Mouse (Mus musculus) left cerebral cortex, postnatal 25 days (tissue): ENCODE data around the gene Apol8. TPM values are rescaled to one million over a fixed set of nuclear protein-coding genes. Genes with fewer than 3 reads are reported as not detected.
A peak's percentile ranks its signal among the peaks of the same experiment; 100 is the strongest.

Experiments
- DNase-seq, 2 experiments: peaks; one replicate each; pipeline ENCODE4 v3.0.0; 2022; ENCODE audit warnings: low spot score in 2 of 2, mixed read lengths in 1 of 2
- intact Hi-C: fragments of 180-260 bp; cut with DNase I; formaldehyde crosslinking; loops from one replicate; pipeline ENCODE4 v1.15.1; 2025
- total RNA-seq, 2 experiments: library from RNA; stranded (reverse); gene quantifications; 2 replicates each; pipeline ENCODE4 v1.2.3; 2021

The Apol8 gene
- 1 to 10 TPM; 2.2 to 3.3 TPM for total RNA-seq

- peak; percentile 53 to 67 for DNase-seq
- intact Hi-C loops: no loop called here
Measured at GRCm38 (mm10) chr15:77756848-77757247, at the start of gene Apol8. Gene Apol8, minus strand, starts transcription at chr15:77757003.

GRCm38 (mm10) chr15:77805657-77806056 lies 48.9 kb upstream of the Apol8 start:
- intact Hi-C loops: no loop called here
- DNase-seq: peak in 1 of 2 experiments; percentile 67

- DNase-seq: no peak
- intact Hi-C loops: loop anchor here (5.0 kb wide), 1 partner anchor 37 kb away; the partner anchor contains the start of gene Myh9
Measured at GRCm38 (mm10) chr15:77804949-77805348, 48.1 kb upstream of the Apol8 start.

GRCm38 (mm10) chr15:77804460-77804859 lies 47.7 kb upstream of the Apol8 start:
- DNase-seq: no peak
- intact Hi-C loops: loop anchor here (5.0 kb wide), 1 partner anchor 38 kb away; the partner anchor contains the start of gene Myh9

- intact Hi-C loops: loop anchor here (5.0 kb wide), 1 partner anchor 39 kb away; the partner anchor contains the start of gene Myh9
- no peak for DNase-seq
Measured at GRCm38 (mm10) chr15:77803747-77804146, 46.9 kb upstream of the Apol8 start.

GRCm38 (mm10) chr15:77802992-77803391 lies 46.2 kb upstream of the Apol8 start:
- no peak for DNase-seq
- intact Hi-C loops: loop anchor here (5.0 kb wide), 1 partner anchor 39 kb away; the partner anchor contains the start of gene Myh9

GRCm38 (mm10) chr15:77801188-77801587 lies 44.4 kb upstream of the Apol8 start:
- intact Hi-C loops: loop anchor here (5.0 kb wide), 1 partner anchor 41 kb away; the partner anchor contains the start of gene Myh9
- no peak for DNase-seq

- intact Hi-C loops: loop anchor here (5.0 kb wide), 1 partner anchor 42 kb away; the partner anchor contains the start of gene Myh9
- DNase-seq: peak in 1 of 2 experiments; percentile 80
Measured at GRCm38 (mm10) chr15:77800511-77800910, 43.7 kb upstream of the Apol8 start.

- no peak for DNase-seq
- intact Hi-C loops: loop anchor here (5.0 kb wide), 1 partner anchor 43 kb away; the partner anchor contains the start of gene Myh9
Measured at GRCm38 (mm10) chr15:77799491-77800474, 43.0 kb upstream of the Apol8 start.

- intact Hi-C loops: no loop called here
- peak; percentile 53 to 76 for DNase-seq
Measured at GRCm38 (mm10) chr15:77798664-77799490, 42.1 kb upstream of the Apol8 start.

- intact Hi-C loops: no loop called here
- no peak for DNase-seq
Measured at GRCm38 (mm10) chr15:77797609-77798411, 41.0 kb upstream of the Apol8 start.

GRCm38 (mm10) chr15:77796409-77797035 lies 39.7 kb upstream of the Apol8 start:
- no peak for DNase-seq
- intact Hi-C loops: no loop called here

GRCm38 (mm10) chr15:77794908-77795356 lies 38.1 kb upstream of the Apol8 start:
- intact Hi-C loops: no loop called here
- DNase-seq: no peak

- intact Hi-C loops: no loop called here
- DNase-seq: no peak
Measured at GRCm38 (mm10) chr15:77794138-77794907, 37.5 kb upstream of the Apol8 start.

GRCm38 (mm10) chr15:77793554-77793953 lies 36.8 kb upstream of the Apol8 start:
- peak in 1 of 2 experiments; percentile 86 for DNase-seq
- intact Hi-C loops: no loop called here

- intact Hi-C loops: no loop called here
- DNase-seq: no peak
Measured at GRCm38 (mm10) chr15:77793094-77793493, 36.3 kb upstream of the Apol8 start.

- intact Hi-C loops: no loop called here
Measured at GRCm38 (mm10) chr15:77792056-77792455, 35.3 kb upstream of the Apol8 start.

More at GRCm38 (mm10) chr15:77792056-77792455, 35.3 kb upstream of the Apol8 start:
- no peak for DNase-seq
